Mouse (Mus musculus) brain, embryonic 14.5 days (tissue): ENCODE data around the gene Nsl1. TPM values are rescaled to one million over a fixed set of nuclear protein-coding genes. Genes with fewer than 3 reads are reported as not detected.

Source experiments
- DNase-seq: peaks from one replicate; pipeline ENCODE4 v3.0.0-alpha.2; 2011; ENCODE audit warnings: low read depth
- CTCF ChIP-seq: fragments of 200-500 bp; IDR thresholded peaks from 2 replicates; pipeline ENCODE4 v1.5.1; 2012; ENCODE audit warnings: inconsistent platforms, mild to moderate bottlenecking, moderate library complexity, borderline replicate concordance; ENCODE audit not compliant: insufficient read depth, insufficient read length; ENCODE audit errors: extremely low read depth
- POLR2A ChIP-seq: fragments of 200-500 bp; IDR thresholded peaks from 2 replicates; pipeline ENCODE4 v1.6.1; 2012; ENCODE audit warnings: mild to moderate bottlenecking, inconsistent platforms, borderline replicate concordance; ENCODE audit not compliant: poor library complexity, insufficient read depth, insufficient read length, severe bottlenecking; ENCODE audit errors: extremely low read depth
- polyA plus RNA-seq: library from polyadenylated mRNA; depleted of rRNA; stranded (reverse); fragments of >200 nt; gene quantifications from 2 replicates; pipeline ENCODE4 v1.2.3, GENCODE M21; 2012

Nsl1 gene
- polyA plus RNA-seq, 1 experiment, result 6.0 TPM

DNA sequence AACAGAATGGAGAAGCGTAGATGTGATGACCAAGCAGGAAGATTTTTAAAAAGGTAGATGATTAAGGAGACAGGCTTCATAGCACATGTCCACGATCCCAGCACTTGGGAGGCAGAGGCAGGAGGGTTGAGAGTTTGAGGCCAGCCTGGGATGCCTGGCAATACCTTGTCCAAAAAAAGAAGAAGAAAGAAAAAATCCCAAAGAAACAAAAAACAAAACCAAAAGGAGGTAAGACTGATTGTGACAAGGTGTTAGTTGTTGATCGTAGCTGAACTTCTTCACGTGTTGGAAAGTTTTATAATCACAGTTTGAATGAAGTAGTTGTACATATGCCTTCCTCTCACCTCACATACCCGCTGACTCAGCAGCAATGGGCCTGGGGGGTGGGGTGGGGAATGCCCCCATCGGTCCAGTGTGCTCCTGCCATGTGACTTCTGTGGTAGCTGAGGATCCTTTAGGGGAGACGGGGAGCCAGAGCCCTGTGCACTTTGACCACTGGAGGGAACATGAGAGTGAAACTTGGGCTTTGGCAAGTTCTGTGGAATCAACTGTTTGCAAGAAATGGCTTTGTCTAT, 23.6 kb downstream of the Nsl1 start:
- DNase-seq, result no peak
- no peak for TF ChIP-seq CTCF

GRCm38 (mm10) chr1:191086960-191087359, 24.1 kb downstream of the Nsl1 start:
- no peak for DNase-seq
- TF ChIP-seq POLR2A, result no peak
- no peak for TF ChIP-seq CTCF

- TF ChIP-seq POLR2A (no peak), CTCF (no peak)
- no peak for DNase-seq
These were observed 25.1 kb downstream of the Nsl1 start for GRCm38 (mm10) chr1:191087955-191088354.

DNA sequence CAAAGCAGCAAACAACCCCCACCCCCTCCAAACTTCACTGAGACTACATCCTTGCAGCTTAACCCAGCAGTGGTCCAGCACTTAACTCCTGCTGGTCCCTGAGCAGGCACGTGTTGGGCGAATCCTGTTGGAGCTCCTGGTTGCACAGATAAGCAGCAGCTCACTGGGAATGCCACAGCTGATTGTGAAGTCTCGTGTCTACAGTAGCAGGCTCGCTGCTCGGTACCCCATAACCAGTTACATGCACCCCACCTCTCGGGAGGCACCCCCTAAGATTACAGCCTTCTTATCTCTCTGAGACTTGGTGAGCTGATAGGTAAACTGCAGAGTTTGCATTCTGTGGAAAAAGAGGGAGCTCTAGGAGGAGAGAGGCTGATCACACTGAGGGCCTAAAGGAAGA, 26.5 kb downstream of the Nsl1 start:
- TF ChIP-seq POLR2A, result no peak
- no peak for TF ChIP-seq CTCF
- DNase-seq, result no peak

DNA sequence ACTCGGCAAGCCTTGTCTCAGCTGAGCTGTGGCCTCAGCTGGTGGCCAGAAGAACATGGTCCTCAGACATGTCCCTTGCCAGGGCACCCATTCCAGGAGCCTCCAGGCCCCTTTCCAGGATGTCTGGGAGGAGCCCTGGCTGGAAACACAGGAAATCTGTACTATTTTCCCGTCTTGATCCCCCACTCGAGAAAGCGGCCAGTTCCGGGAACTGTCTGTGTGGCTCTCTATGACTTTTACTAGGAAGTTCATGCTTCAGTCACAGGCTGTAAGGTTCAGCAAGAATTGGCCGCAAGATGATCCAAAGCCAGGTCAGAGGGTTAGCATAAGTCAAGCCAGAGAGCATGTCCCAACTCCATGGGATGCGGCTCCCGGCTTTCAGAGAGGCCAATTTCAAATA, 29.2 kb downstream of the Nsl1 start:
- no peak for DNase-seq
- TF ChIP-seq POLR2A (no peak), CTCF (no peak)

DNA sequence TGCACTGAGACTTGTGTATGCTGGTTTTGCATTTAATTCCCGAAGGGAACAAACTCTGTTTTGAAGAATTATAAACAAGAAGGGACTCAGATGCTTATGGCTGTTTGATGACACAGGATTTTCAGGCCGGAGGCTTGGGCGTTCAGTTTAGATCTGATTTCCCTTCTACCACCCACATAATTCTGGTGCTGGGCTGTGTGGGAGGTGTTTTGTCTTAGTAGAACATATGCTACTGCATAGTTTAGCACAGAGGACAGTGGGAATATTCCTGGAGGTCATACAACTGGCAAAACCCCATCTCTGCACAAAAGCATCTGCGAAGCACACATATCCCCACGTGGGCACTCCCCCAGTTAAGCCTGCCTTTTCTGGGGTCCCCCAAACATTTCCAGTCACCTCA, 30.8 kb downstream of the Nsl1 start:
- TF ChIP-seq POLR2A, result no peak
- TF ChIP-seq CTCF, result no peak
- DNase-seq, result no peak

DNA sequence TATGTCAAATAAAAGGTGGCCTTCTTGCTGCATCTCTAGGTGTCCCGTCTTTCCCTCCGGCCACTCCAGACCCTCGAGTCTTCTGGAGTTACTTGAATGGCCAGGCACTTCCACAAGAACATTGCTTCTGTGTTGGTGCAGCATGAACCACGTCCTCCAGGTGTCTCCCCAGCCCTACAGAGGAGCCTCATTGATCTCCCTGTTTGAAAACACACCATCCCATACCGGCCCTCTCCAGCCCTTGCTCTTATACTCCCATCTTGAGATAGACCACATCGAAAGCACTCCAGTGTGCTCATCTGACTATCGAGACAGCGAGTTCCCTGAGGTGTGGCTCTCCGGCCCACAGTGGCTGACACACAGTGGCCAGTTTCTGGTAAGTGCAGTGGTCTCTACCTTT, 32.2 kb downstream of the Nsl1 start:
- no peak for DNase-seq
- TF ChIP-seq CTCF (peak; percentile 9; the same call in 1 of the 2 replicates), POLR2A (no peak)

GRCm38 (mm10) chr1:191096871-191097681, 34.3 kb downstream of the Nsl1 start:
- no peak for DNase-seq

DNA sequence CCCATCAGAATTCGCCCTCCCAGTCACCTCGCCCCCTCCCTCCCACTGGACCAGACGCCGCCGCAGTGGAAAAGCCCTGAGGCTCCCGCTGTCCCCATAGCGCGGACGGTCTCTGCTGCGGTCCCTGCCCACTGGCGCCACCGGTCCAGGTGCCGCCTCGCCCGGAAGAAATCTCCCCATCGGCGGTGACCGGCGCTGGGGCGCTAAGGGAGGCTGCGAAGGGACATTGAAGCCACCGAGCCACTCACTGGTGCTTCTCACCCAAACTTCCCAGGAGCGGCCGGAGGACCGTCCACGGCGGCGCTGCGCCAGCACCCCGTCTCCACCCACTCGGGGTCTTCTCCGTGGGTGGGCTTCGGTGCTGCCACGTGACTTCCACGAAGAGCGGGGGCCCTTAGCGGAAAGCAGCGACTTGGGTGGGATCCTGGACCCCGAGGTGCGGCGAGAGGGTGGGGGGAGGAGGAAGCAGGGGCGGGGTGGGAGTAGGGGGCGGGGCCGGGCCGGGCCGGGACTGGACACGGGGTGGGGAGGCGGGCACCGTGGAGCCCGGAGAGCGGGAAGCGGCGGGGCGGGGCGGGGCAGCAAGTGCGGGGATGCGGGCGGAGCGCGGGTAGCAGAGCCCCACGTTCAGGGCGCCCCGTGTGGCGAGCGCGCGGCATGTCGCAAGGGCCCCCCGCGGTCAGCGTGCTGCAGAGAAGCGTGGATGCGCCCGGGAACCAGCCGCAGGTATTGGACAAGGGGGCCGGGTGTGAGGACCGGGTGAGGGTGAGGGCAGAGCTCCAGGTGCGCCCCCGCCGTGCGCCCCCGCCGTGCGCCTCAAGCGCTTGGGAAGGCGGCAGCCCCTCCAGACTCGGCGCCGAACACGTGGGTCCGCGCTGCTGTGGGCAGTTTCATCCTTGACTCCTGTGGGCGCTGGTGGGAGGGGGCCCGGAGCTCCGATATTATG, 35.3 kb downstream of the Nsl1 start, which contains the start of gene Batf3:
Batf3 (plus strand) TSS at position 46 of the 946 bp plus-strand sequence.
- TF ChIP-seq POLR2A, result no peak
- peak; percentile 40; the same call in 1 of the 2 replicates for TF ChIP-seq CTCF
- peak; percentile 47 for DNase-seq

More at GRCm38 (mm10) chr1:191096871-191097681, 34.3 kb downstream of the Nsl1 start:
- no peak for TF ChIP-seq CTCF
- no peak for TF ChIP-seq POLR2A

DNA sequence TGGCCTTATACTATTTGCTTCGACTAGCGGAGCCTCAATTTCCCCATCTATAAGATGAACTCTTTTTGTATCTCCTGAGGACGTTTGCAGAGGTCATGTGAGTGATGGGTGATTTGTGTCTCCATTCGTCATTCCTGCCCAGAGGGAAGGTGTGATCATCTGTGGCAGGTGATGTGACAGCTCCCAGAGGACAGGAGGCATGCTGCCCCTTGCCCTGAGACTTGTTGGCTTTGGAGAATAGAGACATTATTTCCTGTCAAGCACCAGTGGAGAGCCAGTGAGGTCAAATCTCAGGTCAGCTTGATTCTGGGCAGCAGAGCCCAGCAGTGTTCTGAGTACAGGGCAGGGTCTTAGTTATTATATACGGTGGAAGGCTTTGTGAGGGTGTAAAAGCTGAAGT, 36.3 kb downstream of the Nsl1 start:
- TF ChIP-seq CTCF, result no peak
- no peak for TF ChIP-seq POLR2A
- no peak for DNase-seq

DNA sequence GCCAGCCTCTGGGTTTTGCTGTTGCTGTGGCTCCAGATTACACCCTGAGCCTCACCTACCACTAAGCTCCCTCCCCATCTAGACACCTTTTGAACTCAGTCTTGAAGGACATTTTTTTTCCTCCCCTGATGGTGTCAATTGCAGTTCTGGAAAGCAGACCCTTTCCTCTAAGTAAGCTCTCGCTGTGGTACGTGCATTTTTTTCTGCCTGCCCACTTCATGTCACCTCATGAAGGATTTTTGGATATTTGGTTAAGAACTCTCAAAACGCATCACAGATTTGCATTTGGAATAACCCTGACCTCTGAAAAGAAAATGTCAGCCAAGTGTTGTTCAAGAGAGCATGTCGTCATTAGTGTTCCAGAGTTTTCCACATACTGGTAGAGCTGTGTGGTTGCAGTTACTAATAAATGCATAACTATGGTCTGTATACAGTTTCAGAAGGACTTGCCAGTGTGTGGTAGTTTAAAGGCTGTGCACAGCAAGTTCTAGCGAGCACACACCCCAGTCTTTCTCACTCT, 37.0 kb downstream of the Nsl1 start:
- no peak for TF ChIP-seq CTCF
- no peak for TF ChIP-seq POLR2A
- no peak for DNase-seq
